26 mouse cellular contexts compared by ENCODE assay signal in the genomic region with DNA sequence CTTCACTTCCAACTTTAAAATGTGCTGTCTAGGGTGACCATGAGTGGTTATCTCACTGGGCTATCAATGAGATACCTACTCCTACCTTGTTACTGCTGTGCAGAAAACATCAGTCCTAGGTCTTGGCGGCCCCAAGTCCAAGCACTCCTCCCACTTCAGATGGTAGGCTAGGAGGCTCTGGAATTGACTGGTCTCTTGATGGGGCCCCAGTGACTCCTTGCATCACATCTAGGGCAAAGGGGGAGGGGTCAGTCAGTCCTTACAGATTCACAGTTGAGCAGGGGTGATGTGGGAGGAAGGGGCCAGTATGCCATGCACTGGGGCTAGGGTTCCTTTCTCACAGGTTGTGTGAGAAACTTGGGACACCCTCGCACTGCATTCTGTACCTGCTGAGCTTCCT.
"Had no signal": no experiment of that assay in that cellular context is flagged by ENCODE, and none has a peak within 500 bp of the region (broad histone marks: within the 10 kb centered on the region; RNA-seq: fewer than 3 reads in every experiment).

No protein-coding gene starts in this region.

- H3K4me2 ChIP-seq: heart, embryonic 11.5 days; heart, embryonic 13.5 days; heart, embryonic 15.5 days; hindbrain, embryonic 12.5 days; hindbrain, embryonic 14.5 days; limb, embryonic 12.5 days; liver, embryonic 11.5 days; liver, embryonic 13.5 days had no signal

- H3K9me3 ChIP-seq: heart, embryonic 13.5 days; heart, embryonic 15.5 days; hindbrain, embryonic 10.5 days; hindbrain, embryonic 12.5 days; limb, embryonic 10.5 days; limb, embryonic 12.5 days; liver, embryonic 13.5 days had no signal

- H3K27me3 ChIP-seq: heart, embryonic 13.5 days; heart, embryonic 15.5 days; hindbrain, embryonic 12.5 days; limb, embryonic 12.5 days; liver, embryonic 13.5 days had no signal

- H3K4me1 ChIP-seq: heart, embryonic 13.5 days; heart, embryonic 15.5 days; hindbrain, embryonic 10.5 days; hindbrain, embryonic 12.5 days; limb, embryonic 10.5 days; limb, embryonic 12.5 days; liver, embryonic 13.5 days had no signal

- H3K9ac ChIP-seq: heart, embryonic 13.5 days; heart, embryonic 15.5 days; hindbrain, embryonic 12.5 days; hindbrain, embryonic 14.5 days; limb, embryonic 12.5 days; liver, embryonic 13.5 days had no signal

- H3K36me3 ChIP-seq: heart, embryonic 13.5 days; heart, embryonic 15.5 days; hindbrain, embryonic 10.5 days; hindbrain, embryonic 12.5 days; limb, embryonic 10.5 days; limb, embryonic 12.5 days; liver, embryonic 13.5 days had no signal

- H3K4me3 ChIP-seq: gastrocnemius, adult 2 months; heart, adult 2 months; heart, embryonic 13.5 days; heart, embryonic 15.5 days; hindbrain, embryonic 10.5 days; hindbrain, embryonic 12.5 days; layer of hippocampus, adult 2 months; left cerebral cortex, adult 2 months; limb, embryonic 10.5 days; limb, embryonic 12.5 days; liver, embryonic 13.5 days had no signal

- DNase-seq: gastrocnemius, adult 2 months; gastrocnemius, postnatal 10 days; gastrocnemius, postnatal 25 days; heart, postnatal 4 days; kidney, adult 18-20 months; kidney, adult 8-10 months; kidney, postnatal 10 days; kidney, postnatal 25 days; kidney, postnatal 4 days; liver; liver, embryonic 13.5 days had no signal

- H3K27ac ChIP-seq: gastrocnemius, adult 2 months; heart, adult 2 months; heart, embryonic 13.5 days; heart, embryonic 15.5 days; hindbrain, embryonic 10.5 days; hindbrain, embryonic 12.5 days; hindbrain, embryonic 14.5 days; layer of hippocampus, adult 2 months; left cerebral cortex, adult 2 months; limb, embryonic 10.5 days; limb, embryonic 12.5 days; liver, embryonic 13.5 days had no signal

- ATAC-seq: hindbrain, embryonic 16.5 days; inflammation-experienced regulatory T-cells, adult 6 months; intestine, postnatal 0 days had no signal
